Mouse (Mus musculus) small intestine, adult 2 months (tissue): ENCODE measurements around the gene Asna1. TPM values are rescaled to one million over a fixed set of nuclear protein-coding genes. Genes with fewer than 3 reads are reported as not detected.

Experiments
- H3K27ac ChIP-seq: fragments of 200-500 bp; 2 replicates; pipeline ENCODE4 v1.5.1; 2012; ENCODE audit warnings: low read depth, low read length, control low read depth, inconsistent platforms; ENCODE audit not compliant: insufficient read depth
- H3K27me3 ChIP-seq: fragments of 200-500 bp; 2 replicates; pipeline ENCODE4 v1.6.1; 2012; ENCODE audit warnings: mild to moderate bottlenecking, moderate library complexity, low read length, inconsistent platforms; ENCODE audit not compliant: control insufficient read depth, insufficient read depth
- H3K36me3 ChIP-seq: fragments of 200-500 bp; 2 replicates; pipeline ENCODE4 v1.6.1; 2012; ENCODE audit warnings: mild to moderate bottlenecking, low read length, control low read depth, inconsistent platforms; ENCODE audit not compliant: control insufficient read depth, insufficient read depth
- H3K4me1 ChIP-seq: fragments of 200-500 bp; 2 replicates; pipeline ENCODE4 v1.6.1; 2012; ENCODE audit warnings: low read length, inconsistent platforms, mixed read lengths; ENCODE audit not compliant: control insufficient read depth, insufficient read depth, insufficient read length
- H3K4me3 ChIP-seq: fragments of 200-500 bp; 2 replicates; pipeline ENCODE4 v1.5.1; 2012; ENCODE audit warnings: low read depth, mild to moderate bottlenecking, control low read depth, inconsistent platforms, low read length, moderate library complexity
- CTCF ChIP-seq: fragments of 200-500 bp; IDR thresholded peaks from 2 replicates; pipeline ENCODE4 v1.5.1; 2012; ENCODE audit warnings: low read depth, mild to moderate bottlenecking, control low read depth, inconsistent platforms, low read length, moderate library complexity, mixed read lengths; ENCODE audit not compliant: insufficient replicate concordance, insufficient read length; ENCODE audit errors: extremely low read depth
- POLR2A ChIP-seq: fragments of 200-500 bp; IDR thresholded peaks from 2 replicates; pipeline ENCODE4 v1.6.1; 2012; ENCODE audit warnings: low read depth, mild to moderate bottlenecking, control low read depth, inconsistent platforms, low read length, moderate library complexity
- WGBS: fragments of 180-500 bp; shearing (Covaris S2); methylation state at CpG from one replicate; pipeline ENCODE4 v1.1.7; 2018; 5-methylcytosine and 5-hydroxymethylcytosine counted together
- polyA plus RNA-seq: library from polyadenylated mRNA; depleted of rRNA; stranded (reverse); fragments of >200 nt; gene quantifications from 2 replicates; pipeline ENCODE4 v1.2.3, GENCODE M21; 2012

Asna1 gene
- polyA plus RNA-seq, 1 experiment = 128 TPM

- Histone ChIP-seq H3K4me1 (peaks cover 23% of the 10 kb centered on the region), H3K27me3 (no peaks in the 10 kb centered on the region), H3K4me3 (peak overlapping the region; percentile 75), H3K27ac (peak overlapping the region; percentile 91), H3K36me3 (peaks cover 3% of the 10 kb centered on the region; the same call in 1 of the 2 replicates)
- TF ChIP-seq CTCF = peak; percentile 90; the same call in 1 of the 2 replicates
- no peak; the same call in 1 of the 2 replicates for TF ChIP-seq POLR2A
- WGBS = under 1% methylated on average over 15 of the region's 15 CpGs
Observed at GRCm38 (mm10) chr8:84989810-84990209, 35.3 kb downstream of the Asna1 start.

GRCm38 (mm10) chr8:84989311-84989731 is 35.8 kb downstream of the Asna1 start:
- Histone ChIP-seq H3K4me3 (peak overlapping the region; percentile 51), H3K36me3 (0 out of 2 replicates have a peak, but pooled peaks cover 2% of the 10 kb centered on the region), H3K4me1 (peaks cover 28% of the 10 kb centered on the region), H3K27ac (peak overlapping the region; percentile 79), H3K27me3 (no peaks in the 10 kb centered on the region)
- TF ChIP-seq CTCF = no peak
- peak; percentile 31; the same call in 1 of the 2 replicates for TF ChIP-seq POLR2A
- 5% methylated on average over 15 of the region's 15 CpGs for WGBS

DNA sequence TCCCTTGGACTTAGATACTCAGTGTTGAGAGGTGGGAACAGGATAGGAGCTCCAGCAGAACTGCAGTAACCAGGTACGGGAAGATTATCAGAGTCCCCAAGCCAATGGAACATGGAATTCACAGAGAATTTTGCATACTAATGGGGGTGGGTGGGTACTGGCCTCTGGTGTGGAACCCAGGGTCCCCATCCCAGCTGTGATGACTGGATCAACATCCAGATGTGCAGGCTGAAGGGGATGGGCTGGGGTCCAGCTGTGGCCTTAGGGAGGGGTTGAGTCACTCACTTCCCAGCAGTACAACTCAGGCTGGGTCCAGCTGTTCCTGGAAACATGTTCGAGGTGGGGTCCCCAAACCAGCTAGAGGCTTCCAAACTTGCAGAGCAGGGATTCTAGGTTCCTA is 37.2 kb downstream of the Asna1 start:
- H3K4me3 ChIP-seq = no peak overlapping the region
- 78% methylated on average over 2 of the region's 2 CpGs for WGBS
- no peaks in the 10 kb centered on the region for H3K27me3 ChIP-seq
- TF ChIP-seq CTCF (no peak), POLR2A (no peak)
- H3K36me3 ChIP-seq = 0 out of 2 replicates have a peak, but pooled peaks cover 2% of the 10 kb centered on the region
- peak overlapping the region; percentile 10; the same call in 1 of the 2 replicates for H3K27ac ChIP-seq
- peaks cover 33% of the 10 kb centered on the region for H3K4me1 ChIP-seq

DNA sequence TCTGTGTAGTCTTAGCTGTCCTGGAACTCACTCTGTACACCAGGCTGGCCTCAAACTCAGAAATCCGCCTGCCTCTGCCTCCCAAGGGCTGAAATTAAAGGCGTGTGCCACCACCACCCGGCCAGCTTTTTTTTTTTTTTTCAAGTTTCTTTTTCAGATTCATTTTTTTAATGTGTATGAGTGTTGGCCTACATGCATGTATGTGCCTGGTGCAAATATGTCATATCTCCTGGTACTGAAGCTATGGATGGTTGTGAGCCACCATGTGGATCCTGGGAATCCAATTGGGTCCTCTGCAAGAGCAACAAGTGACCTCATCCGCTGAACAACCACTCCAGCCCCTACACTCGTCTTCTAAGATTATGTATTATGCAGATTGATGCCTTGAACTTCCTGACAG is 37.7 kb downstream of the Asna1 start:
- Histone ChIP-seq H3K36me3 (0 out of 2 replicates have a peak, but pooled peaks cover 2% of the 10 kb centered on the region), H3K27me3 (no peaks in the 10 kb centered on the region), H3K4me3 (no peak overlapping the region), H3K27ac (peak overlapping the region; percentile 10; the same call in 1 of the 2 replicates), H3K4me1 (peaks cover 38% of the 10 kb centered on the region)
- TF ChIP-seq CTCF (no peak), POLR2A (no peak)
- WGBS = 66% methylated on average over 5 of the region's 5 CpGs

- Histone ChIP-seq H3K27ac (peak overlapping the region; percentile 80), H3K36me3 (no peaks in the 10 kb centered on the region), H3K27me3 (no peaks in the 10 kb centered on the region), H3K4me1 (peaks cover 47% of the 10 kb centered on the region), H3K4me3 (peak overlapping the region; percentile 64)
- TF ChIP-seq POLR2A (no peak), CTCF (no peak)
- 14% methylated on average over 8 of the region's 8 CpGs for WGBS
Observed at GRCm38 (mm10) chr8:84986379-84986945, 38.6 kb downstream of the Asna1 start.

DNA sequence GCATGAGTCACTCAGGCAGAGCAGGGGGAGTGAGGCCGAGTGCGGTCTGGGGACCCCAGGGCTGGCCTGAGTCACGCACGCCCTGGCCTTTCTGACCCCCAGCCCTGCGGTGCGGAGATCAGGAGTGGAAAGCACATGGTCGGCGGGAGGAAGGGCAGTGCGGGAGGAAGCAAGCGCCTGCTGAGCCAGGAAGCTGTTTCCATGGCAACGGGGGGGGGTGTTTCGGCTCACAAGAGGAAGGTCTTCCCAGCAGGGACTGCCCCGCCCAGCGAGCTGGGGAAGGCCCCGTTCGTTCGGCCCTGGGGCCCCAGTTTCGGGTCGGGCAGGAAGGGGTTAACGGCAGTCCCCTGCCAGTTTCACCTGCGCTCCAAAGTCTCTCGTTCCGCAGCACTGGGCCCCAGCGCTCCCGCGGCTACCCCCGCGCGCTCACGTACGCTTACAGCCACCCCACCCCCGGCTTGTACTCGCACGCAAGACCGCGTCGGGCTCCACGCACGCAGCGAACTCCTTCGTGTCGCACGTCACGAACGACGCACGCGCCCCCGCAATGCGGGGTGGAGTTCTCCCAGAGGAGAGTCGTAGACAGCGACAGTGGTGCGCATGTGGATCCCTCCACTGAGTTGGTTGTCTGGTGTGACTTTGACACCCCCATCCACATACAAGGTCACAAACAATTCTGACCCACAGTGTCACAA is 39.2 kb downstream of the Asna1 start:
- peaks cover 49% of the 10 kb centered on the region for H3K4me1 ChIP-seq
- under 1% methylated on average over 53 of the region's 53 CpGs for WGBS
- peak overlapping the region; percentile 80 for H3K27ac ChIP-seq
- H3K27me3 ChIP-seq = no peaks in the 10 kb centered on the region
- peak overlapping the region; percentile 64 for H3K4me3 ChIP-seq
- TF ChIP-seq CTCF (no peak), POLR2A (no peak; the same call in 1 of the 2 replicates)
- H3K36me3 ChIP-seq = no peaks in the 10 kb centered on the region

DNA sequence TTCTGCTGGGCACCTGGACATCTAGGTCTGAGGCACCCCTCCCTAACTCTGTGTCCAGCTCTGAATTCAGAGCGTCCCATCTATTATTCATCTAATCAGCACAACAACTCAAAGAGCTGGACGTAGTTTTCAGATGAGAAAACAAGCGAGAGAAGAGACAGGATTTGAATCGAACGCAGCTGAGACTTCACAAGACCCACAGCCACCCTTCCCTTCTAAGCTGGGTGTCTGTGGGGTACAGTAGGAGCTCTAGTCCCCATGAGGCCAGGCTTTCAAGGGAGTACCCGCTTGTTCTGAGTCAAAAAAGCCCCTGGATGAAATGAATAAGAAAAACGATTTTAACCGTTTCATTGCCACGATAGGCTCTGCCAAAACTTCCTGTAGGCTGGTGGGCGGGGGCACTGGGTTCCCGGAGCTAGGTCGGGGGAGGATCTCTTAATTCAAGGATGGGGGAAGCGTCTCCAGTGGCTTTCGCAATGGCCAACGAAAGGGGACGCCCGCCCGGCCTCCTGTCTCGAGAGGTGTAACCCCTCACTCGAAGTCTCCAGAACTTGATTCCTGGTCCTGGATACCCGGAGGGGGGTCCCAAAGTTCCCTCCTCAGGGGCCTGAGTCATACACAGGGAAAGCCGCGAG is 39.9 kb downstream of the Asna1 start:
- Histone ChIP-seq H3K27me3 (no peaks in the 10 kb centered on the region), H3K4me1 (peaks cover 55% of the 10 kb centered on the region)
- WGBS = 2% methylated on average over 23 of the region's 23 CpGs

More for the DNA sequence above, 39.9 kb downstream of the Asna1 start:
- H3K27ac ChIP-seq = peak overlapping the region; percentile 80
- no peak for TF ChIP-seq POLR2A
- TF ChIP-seq CTCF = no peak
- H3K36me3 ChIP-seq = no peaks in the 10 kb centered on the region
- H3K4me3 ChIP-seq = peak overlapping the region; percentile 64
